8 mouse cellular contexts compared by ENCODE assay signal in genomic region chr2:93217015-93217414, GRCm38 (mm10). TPM values are rescaled to one million over a fixed set of nuclear protein-coding genes. Genes with fewer than 3 reads are reported as not detected.
DNase-seq lines count a peak whose midpoint lies in the region; ATAC-seq lines count a peak whose summit lies in the region.

No protein-coding gene starts in this region.

- H3K27ac ChIP-seq in midbrain, embryonic 11.5 days (ENCODE audit: low read depth, low read length), result no peak overlapping the region

- no peak overlapping the region for H3K9ac ChIP-seq in midbrain, embryonic 11.5 days (ENCODE audit: low read length)

- 10% methylated on average over 7 of the region's 7 CpGs for WGBS in midbrain, embryonic 11.5 days

- intact Hi-C loops in left cerebral cortex, postnatal 10 days (cut with DNase I), result loop anchor here (2.0 to 5.0 kb wide), 2 partner anchors 202 to 255 kb away; no protein-coding TSS in a partner anchor

- peaks cover 3% of the 10 kb centered on the region; the same call in 1 of the 2 replicates for H3K27me3 ChIP-seq in midbrain, embryonic 11.5 days (ENCODE audit: control insufficient read depth, insufficient read depth, low read length)

- peaks cover 5% of the 10 kb centered on the region; the same call in 1 of the 2 replicates for H3K36me3 ChIP-seq in midbrain, embryonic 11.5 days (ENCODE audit: control insufficient read depth, insufficient read depth, low read length)

- H3K4me3 ChIP-seq in midbrain, embryonic 11.5 days (ENCODE audit: low read depth, low read length), result no peak overlapping the region

- peak; percentile 94 for DNase-seq in gastrocnemius, postnatal 10 days
- DNase-seq in induced T-regulatory cell, adult 2 months (ENCODE audit: low read depth), result peak; percentile 88
- DNase-seq in left cerebral cortex, postnatal 10 days (ENCODE audit: extremely low spot score in 1 of 2, low spot score in 2 of 2), result peak; percentile 85 to 92
- DNase-seq in midbrain, embryonic 11.5 days (ENCODE audit: low spot score, missing footprints), result peak; percentile 98
- peak; percentile 38 for DNase-seq in spleen, adult 12 weeks (ENCODE audit: low spot score)

- no peaks in the 10 kb centered on the region for H3K9me3 ChIP-seq in midbrain, embryonic 11.5 days (ENCODE audit: control insufficient read depth, low read length)

- peaks cover 9% of the 10 kb centered on the region for H3K4me1 ChIP-seq in midbrain, embryonic 11.5 days (ENCODE audit: control insufficient read depth, insufficient read depth, low read length)

- peak; percentile 57 for ATAC-seq in activated CD4-positive, CD25-positive, alpha-beta regulatory T cell, adult 4 months
- peak; percentile 90 for ATAC-seq in common myeloid progenitor, adult 5-6 weeks (replicated peaks; ENCODE audit: low read depth, poor library complexity, severe bottlenecking)
- ATAC-seq in midbrain, embryonic 11.5 days (ENCODE audit: low FRiP score), result peak; percentile 79
- ATAC-seq in erythroblast, adult 5-6 weeks (replicated peaks; ENCODE audit: low FRiP score, poor library complexity, severe bottlenecking), result no peak

- no peak overlapping the region for H3K4me2 ChIP-seq in midbrain, embryonic 11.5 days

RNA-seq across cellular contexts. Expression of gene Trp53i11, which starts 29.7 kb away (rescaled TPM):
- 10 to 100 TPM; 70.9 to 73.5 TPM for polyA plus RNA-seq in activated CD4-positive, CD25-positive, alpha-beta regulatory T cell, adult 4 months (2017; shearing (Covaris generic))
- 2.6 and 4.6 TPM in 2 replicates for total RNA-seq in common myeloid progenitor, adult 5-6 weeks (2017)
- 10 to 100 TPM; 37.0 to 38.3 TPM for total RNA-seq in gastrocnemius, postnatal 10 days (2021)
- 10 to 100 TPM; 46.0 to 50.7 TPM for total RNA-seq in left cerebral cortex, postnatal 10 days (2021)
- polyA plus RNA-seq in midbrain, embryonic 11.5 days (2014; fragmentation: Nextera tagmentation; extraction: Ambion mirVana), result 179 and 191 TPM in 2 replicates
- total RNA-seq in erythroblast, adult 5-6 weeks (2015; ENCODE audit: low replicate concordance), result 0.96 TPM in 1 of 2 replicates, not detected in the other
- total RNA-seq in erythroblast, adult 5-6 weeks (2017; ENCODE audit: low replicate concordance), result 0.34 TPM in 1 of 2 replicates, not detected in the other

Comparison
In these comparisons a context has a peak if more than half of its experiments do, and no peak if none do; other contexts are left out.
1. DNase-seq: peak in every context shown above with its lines; median percentile 98 in midbrain, embryonic 11.5 days; 94 in gastrocnemius, postnatal 10 days; 88 in left cerebral cortex, postnatal 10 days; 88 in induced T-regulatory cell, adult 2 months; 38 in spleen, adult 12 weeks.